Mouse (Mus musculus): ENCODE data around the gene Tomt. TPM values are rescaled to one million over a fixed set of nuclear protein-coding genes. Genes with fewer than 3 reads are reported as not detected.
"Not testable (repeated sequence)": the region's sequence is repeated elsewhere in the genome, so short reads cannot be mapped to it uniquely, and the experiment has no call there.

The Tomt gene
- not detected for total RNA-seq (2021)

DNA sequence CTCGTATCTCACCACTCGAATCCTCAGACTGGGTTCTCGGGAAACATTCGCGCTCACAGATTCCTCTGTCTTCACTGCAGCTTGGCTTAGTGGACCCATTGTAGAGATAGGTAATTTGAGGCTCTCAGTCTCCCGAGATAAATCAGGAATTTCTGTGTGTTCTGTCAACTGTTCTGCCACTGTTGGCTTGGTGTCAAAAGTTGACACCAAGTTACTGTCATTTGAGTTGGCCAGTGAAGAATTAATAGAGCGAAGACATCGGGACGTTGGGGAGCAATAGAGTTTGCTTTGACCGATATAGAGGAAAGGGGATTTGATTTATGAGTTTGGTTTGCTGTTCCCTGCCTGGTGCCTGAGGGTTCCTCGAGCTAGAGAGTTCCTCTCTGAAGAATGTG is at the start of gene Tomt:
Tomt (minus strand) TSS at position 73 of the 395 bp plus-strand sequence.
- DNase-seq: no peak

DNA sequence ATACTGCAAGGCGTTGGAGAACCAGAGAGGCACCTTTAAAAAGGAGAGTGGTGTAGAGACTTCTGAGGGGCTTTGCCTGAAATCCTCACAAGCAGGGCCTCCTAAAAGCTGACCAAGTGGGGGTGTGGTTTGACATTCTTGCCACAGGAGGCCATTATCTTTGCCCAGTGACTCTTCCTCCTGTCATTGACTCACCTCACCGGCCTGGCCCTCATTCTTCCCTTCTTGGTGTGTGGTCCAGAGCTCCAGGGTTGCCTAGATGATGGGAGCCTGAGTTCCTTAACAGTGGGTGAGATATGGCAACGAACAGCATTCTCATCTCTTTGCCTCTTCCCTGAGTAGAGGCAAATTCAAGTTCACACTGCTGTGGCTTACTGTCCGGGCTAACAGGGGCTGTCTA is 49.7 kb upstream of the Tomt start:
- DNase-seq: no peak

DNA sequence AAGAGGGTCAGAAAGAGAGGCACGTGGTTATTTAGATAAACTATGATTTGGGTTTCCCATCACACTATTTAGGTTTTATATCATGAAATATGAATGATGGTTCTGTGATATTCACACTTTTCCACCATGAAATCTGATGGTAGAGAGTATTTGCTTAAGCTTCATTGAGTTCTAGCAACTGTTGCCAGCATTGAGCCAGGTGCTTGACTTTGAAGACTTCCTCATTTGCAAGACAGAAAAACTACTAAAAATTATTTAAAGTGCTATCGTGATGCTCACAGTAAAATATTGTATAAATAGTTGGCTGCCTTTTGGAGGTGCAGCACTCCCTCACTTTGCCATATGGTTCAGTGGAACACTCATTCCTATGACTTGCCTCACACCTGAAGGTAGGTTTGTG is 49.1 kb upstream of the Tomt start:
- DNase-seq: no peak

DNA sequence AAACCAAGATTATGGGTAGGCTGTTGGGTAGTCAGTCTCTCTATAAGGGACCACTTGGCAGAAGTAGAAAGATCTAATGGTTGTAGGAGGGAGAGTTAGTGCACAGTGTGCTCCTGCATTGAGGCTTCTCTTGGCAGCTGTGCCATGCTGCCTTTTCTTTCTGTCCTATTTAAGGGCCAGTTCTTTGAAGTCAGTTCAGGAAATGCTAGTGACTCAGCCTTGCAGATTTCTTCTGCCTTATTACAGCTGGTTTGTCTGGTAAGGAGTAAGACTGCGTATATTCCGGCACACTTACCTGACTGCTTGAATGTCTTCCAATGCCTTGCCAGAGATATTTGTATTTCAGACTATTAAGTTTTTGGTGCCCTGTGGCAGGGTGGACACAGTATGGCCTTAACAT is 48.0 kb upstream of the Tomt start:
- no peak for DNase-seq

DNA sequence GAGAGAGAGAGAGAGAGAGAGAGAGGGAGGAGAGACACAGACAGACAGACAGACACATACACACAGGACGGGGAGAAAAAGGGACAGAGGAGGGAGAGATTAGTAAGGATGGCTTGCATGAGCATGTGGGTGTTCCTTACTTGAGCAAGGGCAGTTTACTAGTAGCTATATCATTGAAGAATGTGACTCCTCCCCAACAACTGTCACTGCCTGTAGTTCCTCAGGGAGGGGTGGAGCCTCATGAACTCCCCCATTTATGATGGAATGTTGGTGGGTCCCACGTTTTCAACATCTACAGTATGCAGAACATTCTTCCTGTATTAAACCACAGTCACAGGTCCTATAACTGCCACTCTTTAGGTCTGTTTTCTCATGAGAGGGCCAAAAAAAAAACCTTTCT is 45.9 kb upstream of the Tomt start:
- DNase-seq: no peak

DNA sequence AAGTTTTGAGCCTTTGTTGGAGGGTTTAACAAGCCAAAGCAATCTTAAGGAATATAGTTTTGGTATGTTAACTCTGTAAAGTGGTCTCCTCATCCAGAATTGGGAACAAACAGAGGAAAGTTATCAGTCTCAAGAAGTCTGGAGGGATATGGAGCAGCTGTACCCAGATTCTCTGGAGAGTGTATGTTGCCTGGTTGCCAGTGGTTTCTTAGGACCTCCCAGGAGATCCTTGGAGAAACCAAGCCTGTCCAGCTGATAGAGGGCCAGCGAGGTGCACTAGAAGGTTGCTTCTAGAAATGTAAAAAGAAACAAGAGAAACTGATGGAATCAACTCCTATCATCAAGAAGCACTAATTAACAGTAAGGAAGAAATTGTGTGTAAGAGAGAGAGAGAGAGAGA is 45.5 kb upstream of the Tomt start:
- no peak for DNase-seq

DNA sequence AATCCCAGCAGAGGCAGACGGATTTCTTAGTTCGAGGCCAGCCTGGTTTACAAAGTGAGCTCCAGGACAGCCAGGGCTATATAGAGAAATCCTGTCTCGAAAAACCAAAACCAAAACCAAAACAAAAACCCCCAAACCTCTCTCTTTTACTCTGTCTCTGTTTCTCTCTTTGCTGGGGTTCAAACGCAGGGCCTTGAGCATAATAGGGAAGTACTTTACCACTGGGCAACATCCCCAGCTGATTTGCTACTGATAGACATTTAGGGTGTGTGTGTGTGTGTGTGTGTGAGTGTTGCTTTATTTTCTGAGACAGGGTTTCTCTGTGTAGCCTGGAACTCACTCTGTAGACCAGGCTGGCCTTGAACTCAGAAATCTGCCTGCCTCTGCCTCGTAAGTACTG is 42.8 kb upstream of the Tomt start:
- DNase-seq: not testable (repeated sequence)

DNA sequence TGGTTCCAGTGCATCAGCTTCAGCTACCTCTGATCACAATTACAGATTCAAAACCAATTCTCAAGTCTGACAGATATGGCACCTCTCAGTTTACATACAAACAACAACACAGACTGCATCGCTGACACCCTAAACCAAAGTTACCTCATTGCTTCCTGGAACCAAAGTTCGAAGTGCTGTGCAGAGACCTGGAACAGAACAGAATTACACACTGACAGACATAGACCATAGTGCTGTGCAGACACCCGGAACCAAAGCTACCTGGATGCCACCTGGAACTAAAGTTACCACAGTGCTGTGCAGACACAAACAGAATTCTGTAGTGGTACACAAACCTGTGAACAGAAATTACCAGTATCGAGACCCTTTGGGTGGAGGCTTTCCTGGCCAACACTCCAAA is 33.6 kb upstream of the Tomt start:
- DNase-seq: no peak

DNA sequence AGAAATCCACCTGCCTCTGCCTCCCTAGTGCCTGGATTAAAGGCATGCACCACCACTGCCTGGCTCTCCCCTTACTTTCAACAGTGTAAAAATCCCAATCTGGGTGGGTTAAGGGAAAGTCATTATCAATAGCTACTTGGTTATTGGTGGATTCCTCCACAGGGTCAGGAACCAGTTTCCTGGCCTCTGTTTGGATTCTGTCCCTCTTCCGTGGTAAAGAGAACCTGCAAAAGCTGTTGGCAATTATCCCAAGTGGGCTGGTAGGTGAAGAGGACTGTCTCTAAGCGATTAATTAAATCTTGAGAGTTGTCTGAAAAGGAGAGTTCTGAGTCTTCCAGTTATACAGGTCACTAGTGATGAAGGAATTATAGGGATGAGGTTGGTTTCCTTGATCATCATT is 32.2 kb upstream of the Tomt start:
- no peak for DNase-seq

DNA sequence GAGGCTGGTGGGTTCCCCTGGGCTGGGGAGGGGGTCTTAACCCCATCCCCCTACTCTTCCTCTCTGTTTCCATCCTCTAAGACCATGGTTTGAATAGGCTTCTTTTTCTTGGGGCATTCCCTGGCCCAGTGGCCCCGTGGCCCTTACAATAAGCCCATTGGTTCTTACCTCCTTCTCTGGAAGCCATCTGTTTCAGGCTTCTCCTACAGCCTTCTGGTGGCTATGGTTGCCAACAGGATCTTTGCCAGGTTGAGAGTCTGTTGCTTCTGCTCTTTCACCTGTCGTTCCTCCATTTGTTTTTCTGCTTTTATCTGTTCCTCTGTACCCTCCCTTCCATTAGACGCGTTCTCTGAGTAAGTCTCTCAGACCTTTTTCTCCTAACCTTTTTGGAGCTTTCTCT is 31.4 kb upstream of the Tomt start:
- DNase-seq: peak; percentile 24 to 25

DNA sequence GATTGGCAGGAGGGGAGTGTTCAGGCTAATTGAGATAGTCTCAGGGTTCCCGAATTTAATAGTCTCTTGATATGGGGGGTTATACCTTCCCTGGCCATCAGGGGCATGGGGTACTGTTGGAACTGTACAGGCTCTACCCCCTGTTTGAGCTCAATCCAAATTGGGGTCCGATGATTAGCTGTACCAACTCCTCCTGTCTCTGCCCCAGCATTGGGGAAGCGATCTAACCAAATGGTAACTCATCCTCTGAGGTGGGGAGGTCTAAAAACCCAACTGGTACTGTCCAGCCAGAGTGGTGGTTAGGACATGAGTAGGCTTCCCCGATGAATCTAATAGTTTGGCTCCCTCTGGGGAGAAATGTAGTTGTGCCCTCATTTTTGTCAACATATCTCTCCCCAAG is 30.8 kb upstream of the Tomt start:
- no peak for DNase-seq

DNA sequence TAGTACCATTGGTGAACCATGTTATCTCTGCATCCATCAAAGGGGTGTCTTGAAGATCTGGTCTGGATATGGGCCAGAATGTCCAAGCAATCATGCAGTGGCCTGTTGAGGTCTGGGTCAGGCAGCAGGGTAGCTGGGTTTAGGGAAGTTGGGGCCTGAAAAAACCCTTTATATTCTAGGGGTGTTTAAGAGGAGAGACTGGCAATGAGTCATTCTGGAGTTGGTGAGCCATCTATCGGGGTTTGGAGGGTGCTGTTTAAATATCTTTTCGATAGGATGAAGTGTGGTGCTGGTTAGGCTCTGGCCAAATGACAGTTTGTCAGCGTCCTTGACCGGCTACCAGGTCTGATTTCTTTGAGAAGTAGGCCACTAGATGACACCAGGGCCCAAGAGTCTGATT is 29.8 kb upstream of the Tomt start:
- no peak for DNase-seq

DNA sequence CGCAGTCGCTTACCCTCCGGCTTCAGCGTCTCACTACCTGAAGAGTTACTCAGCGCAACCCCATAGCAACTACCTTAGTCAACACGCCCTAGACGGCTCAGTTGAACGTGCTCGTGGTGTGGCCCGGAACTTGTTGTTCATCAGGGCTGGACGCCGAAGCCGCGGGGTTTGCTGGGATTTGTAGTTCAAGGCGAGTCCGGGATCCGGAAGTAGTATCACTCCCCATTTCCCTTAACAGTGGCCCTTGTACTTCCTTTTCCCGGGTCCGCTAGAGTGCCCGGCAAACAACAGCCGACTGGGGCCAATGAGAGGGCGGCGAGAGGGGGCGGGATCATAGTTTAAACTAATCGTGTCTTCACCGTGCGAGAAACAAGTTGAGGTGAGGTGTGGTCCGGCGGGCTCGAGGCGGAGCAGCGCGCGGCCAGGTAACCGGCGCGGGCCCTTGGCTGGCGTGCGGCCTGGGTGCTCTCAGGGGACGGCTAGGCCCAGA is 27.6 kb upstream of the Tomt start, which contains the start of the genes Lrrc51 and Numa1:
Lrrc51 (minus strand) TSS at position 145 of the 490 bp plus-strand sequence.
Numa1 (plus strand) TSS at position 361 of the 490 bp plus-strand sequence.
- peak; percentile 96 to 97 for DNase-seq

DNA sequence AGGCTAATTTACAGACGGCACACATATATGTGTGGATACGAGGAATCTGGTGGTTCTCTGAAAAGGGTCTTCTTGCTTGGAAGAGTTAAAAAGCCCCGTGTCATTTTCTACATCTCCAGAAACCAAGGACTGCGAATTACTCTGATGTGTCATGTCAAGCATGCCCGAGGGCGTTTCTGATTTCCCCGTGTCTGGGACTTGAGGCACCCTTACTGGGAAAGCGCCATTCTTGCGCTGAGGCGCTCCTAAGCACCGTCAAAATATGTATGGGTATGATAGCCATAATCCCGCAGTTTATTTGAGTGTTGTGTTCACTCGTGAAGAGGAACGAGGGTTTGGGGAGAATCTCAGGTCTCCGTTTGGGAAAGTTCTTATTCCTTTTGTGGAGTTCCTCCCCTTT is 27.1 kb upstream of the Tomt start:
- no peak for DNase-seq

DNA sequence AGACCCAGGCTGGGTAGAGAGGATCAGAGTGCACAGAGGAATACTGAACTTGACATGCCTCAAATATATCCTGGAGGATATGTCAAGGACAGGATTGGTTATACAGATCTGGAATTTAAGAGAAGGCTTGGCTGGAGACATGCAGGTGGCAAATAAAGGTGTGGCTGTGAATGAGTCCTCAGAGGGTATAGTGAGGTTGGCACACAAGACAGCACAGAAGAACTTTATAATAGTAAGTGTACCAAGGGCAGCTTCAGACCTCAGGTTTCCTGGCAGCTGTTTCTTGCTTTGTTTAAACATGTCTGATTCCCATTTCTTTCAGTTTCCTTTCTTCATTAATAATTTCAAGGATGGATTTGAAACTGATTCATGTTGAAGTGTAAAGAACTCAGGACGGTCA is 26.4 kb upstream of the Tomt start:
- DNase-seq: no peak

DNA sequence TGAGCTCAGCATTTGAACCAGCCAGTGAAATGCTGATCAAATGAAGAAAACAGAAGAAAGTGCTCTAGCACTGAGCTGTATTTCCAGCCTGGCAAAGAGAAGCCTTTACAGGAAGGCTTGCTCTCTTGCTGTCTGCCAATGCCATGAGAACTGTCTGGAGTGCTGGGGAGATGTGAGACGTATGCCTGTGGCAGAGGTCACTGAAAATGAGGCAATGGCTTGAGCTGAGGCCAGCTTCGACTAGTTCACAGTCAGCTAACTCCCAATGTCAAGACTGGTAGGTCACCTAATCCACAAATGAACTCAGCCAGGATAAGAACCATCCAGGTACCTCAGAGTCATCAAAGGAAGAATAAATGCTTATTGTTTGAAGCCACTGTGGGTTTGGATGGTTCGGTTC is 21.9 kb upstream of the Tomt start:
- no peak for DNase-seq

DNA sequence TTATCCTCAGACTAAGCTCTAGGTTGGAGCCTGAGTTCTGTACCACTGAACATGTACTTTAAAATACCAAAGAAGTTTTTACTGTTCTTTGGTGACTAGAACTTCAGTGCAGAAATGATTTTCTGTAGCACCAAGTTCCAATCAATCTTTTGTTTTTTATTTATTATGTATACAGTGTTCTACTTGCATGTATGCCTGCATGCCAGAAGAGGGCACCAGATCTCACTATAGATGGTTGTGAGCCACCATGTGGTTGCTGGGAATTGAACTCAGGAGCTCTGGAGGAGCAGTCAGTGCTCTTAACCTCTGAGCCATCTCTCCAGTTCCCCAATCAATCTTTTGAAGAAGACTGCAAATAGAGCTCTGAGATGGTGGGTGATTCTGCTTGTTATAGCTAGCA is 19.7 kb upstream of the Tomt start:
- not testable (repeated sequence) for DNase-seq

DNA sequence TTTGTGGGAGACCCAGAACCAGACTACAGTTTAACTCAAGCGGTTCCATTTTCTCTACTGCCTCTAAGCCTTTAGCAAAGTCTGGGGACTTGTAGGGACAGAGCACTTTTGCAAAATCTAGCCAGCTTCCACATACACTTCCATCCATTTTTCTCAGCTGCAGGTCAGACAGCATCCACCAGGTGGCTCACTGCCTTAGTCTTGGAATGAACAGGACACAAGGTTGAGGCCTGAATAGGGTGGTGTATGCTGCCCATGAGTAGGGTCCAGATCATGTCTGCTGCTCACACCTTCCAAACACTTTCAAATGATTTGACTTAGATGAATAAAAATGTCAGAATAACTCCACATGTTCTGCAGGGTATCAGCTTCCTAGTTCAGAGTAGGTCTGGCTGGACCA is 11.9 kb upstream of the Tomt start:
- DNase-seq: peak in 1 of 2 experiments; percentile 54

DNA sequence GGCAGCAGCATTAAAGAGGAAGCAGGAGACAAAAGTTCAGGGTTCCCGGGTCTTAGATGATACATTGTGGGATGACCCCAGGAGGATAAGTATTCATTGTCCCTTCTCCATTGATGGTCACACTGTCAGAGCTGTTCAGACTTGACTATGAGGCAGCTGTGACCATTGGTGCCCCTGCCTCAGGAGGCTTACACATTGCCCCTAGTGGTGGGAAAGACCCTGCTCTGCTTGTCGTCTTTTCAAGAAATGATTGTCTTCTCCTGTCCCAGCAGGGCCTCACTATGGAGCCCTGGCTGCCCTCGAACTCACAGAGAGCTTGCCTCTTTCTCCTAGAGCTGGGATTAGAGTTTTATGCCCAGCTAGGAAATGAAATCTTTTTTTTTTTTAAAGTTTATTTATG is 5.8 kb upstream of the Tomt start:
- DNase-seq: no peak

DNA sequence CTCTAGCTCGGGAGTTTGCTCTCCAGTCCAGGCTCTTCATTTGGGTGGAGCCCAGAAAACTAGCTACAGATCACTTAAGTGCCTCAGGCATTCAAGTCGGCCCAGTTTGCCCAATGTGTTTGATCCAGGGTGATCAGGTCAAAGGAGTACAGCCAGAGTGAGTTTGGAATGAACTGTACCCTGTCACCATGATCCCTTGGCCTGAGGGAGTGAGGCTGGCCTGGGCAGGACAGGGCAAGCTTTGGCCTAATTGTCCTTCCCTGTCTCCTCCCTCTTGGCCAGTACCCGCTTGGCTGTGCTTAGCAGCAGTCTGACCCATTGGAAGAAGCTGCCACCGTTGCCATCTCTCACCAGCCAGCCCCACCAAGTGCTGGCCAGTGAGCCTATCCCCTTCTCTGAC is 4.0 kb upstream of the Tomt start:
- no peak for DNase-seq

DNA sequence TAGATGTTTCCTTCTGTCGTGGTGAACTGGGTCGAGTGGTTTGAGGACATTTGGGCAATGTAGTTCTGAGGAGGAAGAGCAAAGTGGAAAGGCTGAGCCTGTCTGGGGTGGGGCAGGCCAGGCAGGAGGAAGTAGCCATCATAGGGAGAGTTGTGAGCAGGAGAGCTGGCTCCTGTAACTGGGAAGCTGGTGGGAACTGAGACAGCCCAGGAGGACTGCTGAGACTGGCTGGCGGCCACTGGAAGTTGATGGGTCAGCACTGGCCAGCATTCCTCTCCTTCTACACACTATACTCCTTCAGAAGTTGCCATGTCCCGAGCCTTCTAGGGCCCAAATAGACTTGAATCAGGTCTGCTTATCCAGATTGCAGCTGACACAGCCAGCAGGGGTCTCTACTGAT is 2.2 kb upstream of the Tomt start:
- no peak for DNase-seq

DNA sequence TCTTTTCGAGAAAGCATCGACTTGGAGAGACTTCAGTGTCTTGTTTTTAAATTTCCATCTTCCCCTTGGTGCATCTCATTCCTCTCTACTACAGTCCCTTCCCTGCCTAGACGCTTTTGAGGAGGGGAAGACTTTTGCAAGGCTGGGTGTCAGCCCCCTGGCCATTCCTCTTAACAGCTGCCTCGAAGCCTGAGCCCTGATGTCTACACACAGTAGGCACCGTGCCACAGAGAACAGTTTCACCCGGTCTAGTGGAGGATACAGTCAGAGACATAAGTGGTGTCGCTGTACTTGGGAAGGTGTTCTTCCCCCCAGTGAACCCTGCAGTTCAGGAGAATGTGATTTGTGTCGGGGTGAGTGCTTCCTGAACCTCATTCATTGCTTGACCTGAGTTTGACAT is 537 bp upstream of the Tomt start:
- DNase-seq: no peak

DNA sequence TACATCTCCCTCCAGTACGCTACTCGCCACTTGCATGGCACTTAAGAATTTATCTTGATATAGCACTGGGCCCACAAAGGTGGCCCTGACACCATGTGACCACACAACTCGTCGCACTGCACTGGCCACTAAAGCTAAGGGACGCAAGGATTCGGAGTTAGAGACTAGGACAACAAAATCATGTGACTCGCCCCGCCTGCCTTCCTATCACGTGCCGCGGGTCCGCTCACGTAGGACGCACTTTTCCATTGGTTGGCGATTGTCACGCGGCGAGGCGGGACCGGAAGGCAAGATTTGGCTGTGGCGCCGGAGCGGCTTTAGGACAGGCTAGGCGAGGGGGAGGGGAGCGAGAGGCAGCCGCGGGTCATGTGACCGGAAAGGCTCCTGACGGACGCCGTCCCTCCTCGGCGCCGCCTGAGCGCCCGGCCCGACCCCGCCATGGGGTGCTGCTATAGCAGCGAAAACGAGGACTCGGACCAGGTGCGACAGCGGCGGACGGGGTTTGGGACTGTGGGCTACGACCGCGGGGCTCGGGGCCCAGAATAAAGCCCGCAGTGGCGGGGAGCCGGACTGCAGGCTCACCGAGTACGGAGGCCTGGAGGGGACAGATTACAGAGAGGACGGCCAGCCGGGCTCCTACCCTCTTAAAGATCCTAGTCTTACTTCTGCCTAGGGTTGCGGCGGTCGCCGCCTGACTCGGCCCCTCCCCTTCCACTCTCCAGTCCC is 435 bp downstream of the Tomt start, which contains the start of gene Lamtor1:
Lamtor1 (plus strand) TSS at position 344 of the 726 bp plus-strand sequence.
- peak; percentile 100 for DNase-seq

DNA sequence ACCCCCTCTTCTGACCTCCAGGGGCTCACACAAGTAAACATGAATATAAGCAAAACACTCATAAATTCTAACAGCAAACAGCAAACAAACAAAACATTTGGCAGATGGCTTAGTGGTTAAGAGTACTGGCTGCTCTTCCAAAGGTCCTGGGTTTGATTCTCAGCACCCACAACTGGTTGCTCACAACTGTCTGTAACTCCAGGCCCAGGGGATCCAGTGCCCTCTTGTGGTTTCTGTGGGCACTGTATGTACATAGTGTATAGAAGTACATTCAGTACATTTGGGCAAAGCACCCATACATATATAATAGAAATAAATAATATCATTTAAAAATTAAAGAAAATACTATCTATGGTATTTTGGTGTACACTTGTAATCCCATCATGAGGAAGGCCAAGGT is 3.3 kb downstream of the Tomt start:
- DNase-seq: no peak

DNA sequence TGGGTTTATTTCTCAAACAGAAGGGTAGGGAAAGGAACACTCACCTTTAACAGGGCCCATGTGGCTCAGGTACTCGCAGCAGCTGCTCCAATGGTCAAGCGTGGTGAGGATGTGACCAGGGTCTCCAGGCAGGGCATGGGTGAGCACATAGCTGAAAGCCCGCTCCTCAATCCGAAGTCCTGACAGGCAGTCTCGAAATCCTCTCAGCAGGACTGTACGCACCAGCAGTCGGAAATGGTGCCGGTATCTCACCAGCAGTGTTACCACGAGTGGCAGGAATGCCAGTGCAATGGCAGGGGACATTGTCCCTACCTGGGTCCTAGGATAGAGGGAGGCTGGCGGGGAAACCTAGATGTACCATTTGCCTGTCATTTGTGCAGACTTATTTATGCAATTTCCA is 4.2 kb downstream of the Tomt start:
- no peak for DNase-seq

All from layer of hippocampus, postnatal 36 days (tissue).